Mouse (Mus musculus): Measurements from ENCODE around the gene Sema3a.

DNA sequence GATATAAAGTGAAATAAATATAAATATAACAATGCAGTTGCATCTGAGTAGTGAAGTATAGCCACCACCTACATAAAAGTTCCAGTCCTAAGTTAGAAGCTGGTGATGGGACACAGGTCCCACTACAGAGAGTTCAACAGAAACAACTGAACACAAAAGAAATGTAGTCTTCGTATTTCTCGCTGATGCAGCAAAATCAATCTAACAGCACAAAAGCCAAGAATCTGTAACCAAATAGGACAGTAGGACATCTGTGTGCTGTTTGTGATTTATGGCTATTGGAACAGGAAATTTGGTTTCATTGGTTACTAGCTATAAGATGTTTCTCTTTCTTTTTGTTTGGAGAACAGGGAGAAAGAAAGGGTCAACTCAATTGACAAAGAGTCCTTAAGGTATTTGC lies 469.2 kb downstream of the Sema3a start:
- TF ChIP-seq GATA1 (IDR thresholded peaks at IDR 0.05; ENCODE audit: borderline replicate concordance, low read length) (no peak), FLI1 (IDR thresholded peaks at IDR 0.05; ENCODE audit: low read length) (no peak)
